Mouse (Mus musculus): ENCODE data around the gene Aplp2.

Aplp2 gene

DNA sequence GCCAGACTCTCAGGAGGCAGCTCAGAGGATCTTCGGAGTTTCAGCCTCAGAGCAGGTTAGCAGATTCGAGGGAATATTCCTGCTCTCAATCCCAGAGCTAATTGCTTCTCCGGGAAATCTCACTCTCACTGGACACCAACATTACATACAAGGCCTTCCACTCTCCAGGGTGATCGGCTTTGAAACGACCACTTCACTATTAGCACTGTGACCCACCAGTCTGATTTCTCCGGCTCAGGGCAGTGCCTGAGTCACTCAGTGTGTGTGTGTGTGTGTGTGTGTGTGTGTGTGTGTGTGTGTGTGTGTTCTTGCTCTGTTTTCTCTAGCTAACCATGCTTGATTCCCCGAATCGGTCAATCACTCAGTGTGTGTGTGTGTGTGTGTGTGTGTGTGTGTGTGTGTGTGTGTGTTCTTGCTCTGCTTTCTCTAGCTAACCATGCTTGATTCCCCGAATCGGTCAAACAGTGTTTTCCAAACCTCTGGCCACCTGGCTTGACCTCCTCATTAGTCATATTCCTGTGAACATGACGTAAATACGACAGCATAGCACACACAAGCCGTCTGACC, 89.1 kb downstream of the Aplp2 start:
- no peak for DNase-seq (ENCODE audit: low spot score)

DNA sequence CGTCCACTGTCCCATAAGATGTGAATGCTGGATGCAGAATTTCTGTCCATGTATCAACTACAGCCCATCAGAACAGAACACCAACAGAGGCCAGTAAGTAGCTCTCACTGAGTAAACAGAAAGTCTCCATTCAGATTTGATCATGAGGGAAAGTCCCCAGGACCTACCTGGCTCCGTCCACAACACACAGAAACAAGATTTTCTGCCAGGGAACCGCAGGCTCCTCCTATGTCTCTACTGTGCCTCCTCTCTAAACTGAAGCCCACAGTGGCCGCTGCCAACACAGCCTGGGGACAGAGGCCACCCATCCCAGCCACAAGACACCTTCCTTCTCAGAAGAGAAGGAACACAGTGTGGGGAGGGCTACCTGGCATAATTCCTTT, 91.1 kb downstream of the Aplp2 start:
- DNase-seq (ENCODE audit: low spot score): no peak

DNA sequence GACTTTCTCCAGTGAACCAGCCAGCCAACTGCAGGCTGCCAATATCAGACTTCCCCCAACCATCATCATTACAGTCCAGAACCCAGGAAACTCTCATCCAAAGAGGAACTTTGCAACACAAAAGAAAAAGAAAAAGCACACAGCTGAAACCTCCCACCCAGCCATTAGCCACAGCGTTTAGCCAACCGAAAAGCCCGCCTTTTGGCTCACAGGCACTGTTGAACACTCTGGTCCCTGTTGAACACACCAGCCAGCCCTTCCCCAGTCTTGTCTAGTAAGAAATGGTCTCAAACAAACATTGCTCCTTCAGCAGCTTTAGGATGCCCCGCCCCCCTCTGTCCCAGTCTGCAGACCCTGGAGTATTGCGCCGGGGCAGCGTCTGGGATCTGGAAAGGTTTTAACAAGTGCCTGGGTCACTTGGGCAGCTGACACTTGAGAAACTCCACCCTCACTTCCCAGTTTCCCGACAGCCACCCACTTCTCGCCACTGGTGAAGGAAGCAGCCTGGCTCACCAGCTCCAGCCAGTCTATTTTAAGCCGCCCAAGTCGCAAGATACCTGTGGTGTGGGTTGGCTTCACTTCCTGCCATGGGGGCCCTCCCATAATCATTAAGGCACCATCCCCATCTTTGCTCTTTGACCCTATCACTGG, 91.6 kb downstream of the Aplp2 start:
- DNase-seq (ENCODE audit: low spot score): no peak

DNA sequence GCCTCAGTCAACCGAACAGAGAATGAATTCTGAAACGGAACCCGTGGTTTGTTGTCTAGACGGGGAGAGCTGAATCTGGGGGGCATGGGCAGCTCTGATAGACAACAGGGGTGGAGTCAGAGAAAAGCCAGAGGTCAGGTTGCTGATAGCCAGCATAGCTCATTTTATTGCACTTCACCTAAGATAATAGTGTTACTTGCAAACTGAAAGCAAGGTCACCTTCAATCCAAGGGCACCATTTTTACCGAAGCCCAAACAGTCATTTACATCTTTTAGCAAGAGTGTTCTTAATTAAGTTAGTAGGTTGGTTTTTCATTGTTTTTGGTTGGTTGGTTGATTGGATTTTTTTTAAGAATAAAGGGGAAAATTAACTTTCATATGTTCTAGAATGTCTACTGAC, 92.2 kb downstream of the Aplp2 start:
- DNase-seq (ENCODE audit: low spot score): no peak

DNA sequence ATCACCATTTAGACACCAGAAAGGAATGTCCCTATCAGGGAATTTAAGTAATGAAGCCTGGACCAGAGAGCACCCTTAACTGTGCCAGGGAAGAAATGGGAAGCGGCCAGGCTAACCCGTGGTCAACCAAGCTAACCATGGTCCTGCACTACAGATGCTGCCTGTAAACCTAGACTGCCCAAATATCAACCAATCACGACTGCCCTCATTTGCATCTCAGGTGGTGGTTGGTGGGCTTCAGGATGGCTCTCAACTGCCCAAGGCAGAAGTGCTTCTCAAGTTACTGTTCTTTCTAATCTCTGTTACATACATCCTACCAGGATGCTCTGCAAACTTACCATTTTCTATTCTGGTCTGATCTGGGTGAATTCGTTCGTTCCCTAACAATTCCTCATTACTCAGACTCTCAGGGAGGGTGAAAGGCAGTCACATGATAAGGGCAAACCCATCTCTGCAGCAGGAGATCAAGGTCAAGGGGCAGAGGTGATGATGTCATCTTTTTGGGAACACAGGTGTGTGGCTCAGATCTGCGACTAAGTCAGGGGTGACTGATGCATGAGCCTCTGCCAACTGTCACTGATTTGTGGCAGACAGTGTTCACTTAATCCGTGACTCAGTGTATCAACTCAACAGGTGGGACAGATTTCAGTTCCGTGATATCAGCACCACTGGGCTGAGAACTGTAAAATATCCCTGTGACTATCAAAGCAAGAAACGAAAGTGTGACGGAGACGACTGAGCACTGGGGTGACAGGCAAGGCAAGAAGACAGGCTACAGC, 92.9 kb downstream of the Aplp2 start:
- no peak for DNase-seq (ENCODE audit: low spot score)

DNA sequence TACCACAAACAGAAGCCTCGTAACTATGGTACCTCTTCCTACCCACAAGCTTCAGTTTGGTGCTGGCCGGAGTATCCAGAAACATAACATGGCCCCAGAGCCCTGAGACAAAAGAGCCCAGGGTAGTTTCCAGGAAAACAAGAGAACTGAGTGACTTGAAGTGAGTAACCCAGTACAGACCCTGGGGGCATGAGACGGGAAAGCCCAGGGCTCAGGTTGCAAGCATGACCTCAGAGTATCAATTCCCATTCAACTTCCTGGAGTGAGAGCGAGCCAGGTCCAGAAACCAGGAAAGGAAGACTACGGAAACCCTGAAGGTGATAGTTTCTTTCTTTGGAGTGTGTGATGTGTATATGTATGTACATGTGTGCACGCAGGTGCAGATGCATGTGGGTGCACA, 94.1 kb downstream of the Aplp2 start:
- DNase-seq (ENCODE audit: low spot score): no peak

DNA sequence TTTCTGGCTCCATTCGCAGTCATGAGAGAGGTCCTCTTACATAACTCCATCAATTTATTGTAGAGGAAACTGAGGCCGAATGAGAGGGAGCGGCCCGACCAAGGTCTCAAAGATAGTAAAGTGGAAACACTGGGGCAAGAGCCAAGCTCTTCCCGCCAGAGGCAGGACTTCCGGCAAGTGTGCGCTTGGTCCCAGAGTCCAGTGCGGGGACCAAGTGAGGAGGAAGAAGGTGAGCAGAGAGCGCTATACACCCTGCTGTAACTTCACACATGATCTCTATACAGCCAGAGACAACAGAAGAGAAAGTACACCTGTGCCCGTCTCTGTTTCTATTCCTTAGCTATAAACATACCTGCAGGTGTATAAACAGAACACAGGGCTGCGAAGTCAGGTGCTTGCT, 94.5 kb downstream of the Aplp2 start:
- no peak for DNase-seq (ENCODE audit: low spot score)

DNA sequence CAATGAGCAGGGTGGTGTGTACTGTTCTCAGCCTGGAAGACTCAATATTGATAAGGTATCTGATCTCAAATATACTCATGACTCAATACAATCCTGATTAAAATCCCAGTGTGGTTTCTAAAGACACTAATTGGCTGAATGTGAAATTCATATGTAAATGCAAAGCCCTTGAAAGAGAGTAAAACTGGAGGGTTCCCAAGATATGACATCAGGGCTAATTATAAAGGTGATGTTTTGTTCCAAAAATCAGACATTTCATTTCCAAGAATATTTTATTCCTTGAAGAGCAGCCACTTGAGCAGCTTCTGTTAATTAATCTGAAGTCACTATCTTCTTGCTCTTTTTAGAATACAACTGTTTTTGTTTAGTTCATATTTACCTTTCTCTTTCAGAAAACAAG, 96.0 kb downstream of the Aplp2 start:
- no peak for DNase-seq (ENCODE audit: low spot score)

DNA sequence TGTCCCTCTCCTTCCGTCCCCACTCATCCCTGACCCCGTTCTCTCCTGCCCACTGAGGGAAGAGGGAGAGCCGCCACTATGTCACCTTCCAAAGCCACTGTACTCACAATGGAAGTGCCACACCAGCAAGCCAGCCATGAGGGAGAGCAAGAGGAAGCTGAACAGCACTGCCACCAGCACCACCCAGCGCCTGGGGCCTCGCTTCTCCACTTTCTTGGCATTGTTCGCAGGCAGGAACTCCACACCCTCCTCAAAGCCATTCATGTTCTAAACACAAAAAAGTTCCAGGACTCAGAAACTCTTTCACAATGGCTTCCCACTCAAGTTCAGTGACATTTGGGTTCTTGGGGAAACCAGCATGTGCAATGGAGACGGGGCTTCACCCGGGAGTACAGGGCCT, 103.2 kb downstream of the Aplp2 start:
- DNase-seq (ENCODE audit: low spot score): no peak

Data from spleen, adult 12 weeks (tissue).